Mouse (Mus musculus) myocyte (in vitro differentiated cells): Measurements from ENCODE around the gene Elob.

Experiments used
- CEBPB ChIP-seq: IDR thresholded peaks from 2 replicates; pipeline ENCODE4 v1.6.1; 2011; ENCODE audit warnings: mild to moderate bottlenecking, moderate library complexity; ENCODE audit not compliant: poor library complexity, insufficient read depth, severe bottlenecking
- E2F4 ChIP-seq: IDR thresholded peaks from one replicate; pipeline ENCODE4 v1.6.1; 2011; ENCODE audit warnings: mild to moderate bottlenecking, control low read depth, moderate library complexity; ENCODE audit not compliant: insufficient read depth
- MAX ChIP-seq: IDR thresholded peaks from one replicate; pipeline ENCODE4 v1.6.1; 2011; ENCODE audit warnings: low read depth, mild to moderate bottlenecking, control low read depth
- MYOD1 ChIP-seq, 3 experiments: IDR thresholded peaks; one replicate each; pipeline ENCODE4 v1.6.1; 2011; ENCODE audit warnings: control low read depth in 2 of 3, low read depth in 2 of 3, mild to moderate bottlenecking in 2 of 3, moderate library complexity in 1 of 3; ENCODE audit not compliant: insufficient read length in 2 of 3, control insufficient read depth in 1 of 3
- MYOG ChIP-seq, 3 experiments: IDR thresholded peaks; one replicate each; pipeline ENCODE4 v1.6.1; 2011; ENCODE audit warnings: control low read depth in 2 of 3, low read depth in 2 of 3, mild to moderate bottlenecking in 2 of 3; ENCODE audit not compliant: insufficient read length in 2 of 3, control insufficient read depth in 1 of 3, insufficient read depth in 1 of 3
- POLR2A ChIP-seq: IDR thresholded peaks from one replicate; pipeline ENCODE4 v1.6.1; 2011; ENCODE audit warnings: low read depth, mild to moderate bottlenecking, control low read depth, moderate library complexity; ENCODE audit not compliant: insufficient read length
- POLR2AphosphoS2 ChIP-seq: IDR thresholded peaks from one replicate; pipeline ENCODE4 v1.6.1; 2011; ENCODE audit warnings: low read depth, control low read depth; ENCODE audit not compliant: insufficient read length
- REST ChIP-seq: IDR thresholded peaks from one replicate; pipeline ENCODE4 v1.6.1; 2011; ENCODE audit warnings: mild to moderate bottlenecking, control low read depth, moderate library complexity; ENCODE audit not compliant: insufficient read depth, insufficient read length
- SRF ChIP-seq: IDR thresholded peaks from one replicate; pipeline ENCODE4 v1.6.1; 2011; ENCODE audit warnings: low read depth; ENCODE audit not compliant: control insufficient read depth, insufficient read length
- TCF12 ChIP-seq: IDR thresholded peaks from one replicate; pipeline ENCODE4 v1.6.1; 2011; ENCODE audit warnings: mild to moderate bottlenecking, control low read depth; ENCODE audit not compliant: poor library complexity, insufficient read depth, severe bottlenecking
- USF1 ChIP-seq: IDR thresholded peaks from one replicate; pipeline ENCODE4 v1.6.1; 2011; ENCODE audit warnings: low read depth, mild to moderate bottlenecking, control low read depth, moderate library complexity

DNA sequence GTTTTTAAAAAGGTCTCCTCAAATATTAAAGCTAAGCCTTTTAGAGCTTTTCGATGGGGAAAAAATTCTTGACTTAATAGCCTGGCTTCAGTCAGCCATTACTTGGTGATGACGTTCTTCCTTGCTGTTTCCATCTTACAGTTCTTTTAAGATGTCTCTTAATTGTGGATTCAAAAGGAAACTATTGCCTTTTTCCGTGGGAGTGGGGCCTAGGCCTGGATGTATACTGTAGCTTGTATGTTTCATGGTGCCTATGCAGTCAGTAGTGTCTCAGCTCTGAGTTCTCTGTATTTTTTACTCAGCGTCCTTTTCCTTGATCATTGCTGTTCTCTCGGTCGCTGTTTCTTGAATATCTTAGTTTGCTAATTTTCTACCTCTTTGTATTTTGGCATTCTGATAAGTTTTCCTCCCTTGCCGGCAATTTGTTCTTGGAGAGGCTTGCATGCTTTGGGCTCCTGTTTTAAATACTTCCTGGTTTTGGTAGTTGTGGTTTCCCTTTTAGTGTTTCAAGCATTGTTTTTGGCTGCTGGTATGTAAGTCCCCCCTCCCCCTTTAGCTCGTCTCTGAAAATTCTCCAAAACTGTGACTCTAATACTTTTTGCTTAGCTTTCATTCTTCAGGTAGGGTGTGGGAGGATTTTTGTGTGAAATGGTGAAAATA lies 24.4 kb downstream of the Elob start:
- TF ChIP-seq POLR2AphosphoS2 (no peak), TCF12 (no peak), POLR2A (no peak), REST (no peak), SRF (no peak), MYOD1 (IDR thresholded peaks at IDR 0.05; ENCODE audit: control insufficient read depth in 1 of 3, insufficient read length in 2 of 3, low read depth in 2 of 3) (no peak), USF1 (no peak), E2F4 (no peak), MAX (no peak), CEBPB (no peak), MYOG (IDR thresholded peaks at IDR 0.05; ENCODE audit: control insufficient read depth in 1 of 3, insufficient read depth in 1 of 3, insufficient read length in 2 of 3, low read depth in 2 of 3) (no peak)
